Mouse (Mus musculus) myocyte (in vitro differentiated cells): ENCODE measurements around the gene Tsfm.

ENCODE experiments used
- E2F4 ChIP-seq: IDR thresholded peaks from one replicate; pipeline ENCODE4 v1.6.1; 2011; ENCODE audit warnings: mild to moderate bottlenecking, control low read depth, moderate library complexity; ENCODE audit not compliant: insufficient read depth
- MAX ChIP-seq: IDR thresholded peaks from one replicate; pipeline ENCODE4 v1.6.1; 2011; ENCODE audit warnings: low read depth, mild to moderate bottlenecking, control low read depth
- MYOD1 ChIP-seq, 3 experiments: IDR thresholded peaks; one replicate each; pipeline ENCODE4 v1.6.1; 2011; ENCODE audit warnings: control low read depth in 2 of 3, low read depth in 2 of 3, mild to moderate bottlenecking in 2 of 3, moderate library complexity in 1 of 3; ENCODE audit not compliant: insufficient read length in 2 of 3, control insufficient read depth in 1 of 3
- POLR2A ChIP-seq: IDR thresholded peaks from one replicate; pipeline ENCODE4 v1.6.1; 2011; ENCODE audit warnings: low read depth, mild to moderate bottlenecking, control low read depth, moderate library complexity; ENCODE audit not compliant: insufficient read length
- POLR2AphosphoS2 ChIP-seq: IDR thresholded peaks from one replicate; pipeline ENCODE4 v1.6.1; 2011; ENCODE audit warnings: low read depth, control low read depth; ENCODE audit not compliant: insufficient read length
- USF1 ChIP-seq: IDR thresholded peaks from one replicate; pipeline ENCODE4 v1.6.1; 2011; ENCODE audit warnings: low read depth, mild to moderate bottlenecking, control low read depth, moderate library complexity

- TF ChIP-seq POLR2A (no peak), MAX (no peak), E2F4 (no peak), MYOD1 (IDR thresholded peaks at IDR 0.05; ENCODE audit: control insufficient read depth in 1 of 3, insufficient read length in 2 of 3, low read depth in 2 of 3) (no peak), USF1 (no peak), POLR2AphosphoS2 (peak; percentile 32)
Measured at GRCm38 (mm10) chr10:127071203-127071602, 40.6 kb upstream of the Tsfm start.
